Mouse (Mus musculus) right cerebral cortex, adult 2 months (tissue): ENCODE measurements around the gene G0s2.
"Not testable (repeated sequence)": the region's sequence is repeated elsewhere in the genome, so short reads cannot be mapped to it uniquely, and the experiment has no call there.

ENCODE experiments used
- DNase-seq, 2 experiments: peaks; one replicate each; pipeline ENCODE4 v3.0.0; 2021 to 2022; ENCODE audit warnings: low spot score in 2 of 2

Gene G0s2

GRCm38 (mm10) chr1:193289076-193289475, 16.1 kb upstream of the G0s2 start:
- DNase-seq, result no peak

- no peak for DNase-seq
These were observed 14.6 kb upstream of the G0s2 start for GRCm38 (mm10) chr1:193287578-193287977.

GRCm38 (mm10) chr1:193285766-193286325, 12.8 kb upstream of the G0s2 start:
- DNase-seq, result not testable (repeated sequence)

- no peak for DNase-seq
These were observed 11.3 kb upstream of the G0s2 start for GRCm38 (mm10) chr1:193284228-193284779.

GRCm38 (mm10) chr1:193281344-193281743, 8.3 kb upstream of the G0s2 start:
- DNase-seq, result no peak

GRCm38 (mm10) chr1:193279492-193279891, 6.5 kb upstream of the G0s2 start:
- no peak for DNase-seq

- no peak for DNase-seq
These were observed 5.5 kb upstream of the G0s2 start for GRCm38 (mm10) chr1:193278414-193279045.

- DNase-seq, result no peak
These were observed 1.5 kb upstream of the G0s2 start for GRCm38 (mm10) chr1:193274407-193275071.

- DNase-seq, result no peak
These were observed 691 bp downstream of the G0s2 start for GRCm38 (mm10) chr1:193272137-193272915.

- DNase-seq, result no peak
These were observed 1.9 kb downstream of the G0s2 start for GRCm38 (mm10) chr1:193270965-193271763.

GRCm38 (mm10) chr1:193265734-193266133, 7.3 kb downstream of the G0s2 start:
- DNase-seq, result no peak

GRCm38 (mm10) chr1:193263955-193264598, 8.9 kb downstream of the G0s2 start, which contains the start of gene Hsd11b1:
Gene Hsd11b1 (minus strand): TSS chr1:193264075.
- DNase-seq, result no peak

GRCm38 (mm10) chr1:193263026-193263907, 9.8 kb downstream of the G0s2 start:
- no peak for DNase-seq

GRCm38 (mm10) chr1:193261897-193262548, 11.0 kb downstream of the G0s2 start:
- DNase-seq, result no peak

GRCm38 (mm10) chr1:193259559-193259958, 13.5 kb downstream of the G0s2 start:
- no peak for DNase-seq

- no peak for DNase-seq
These were observed 16.4 kb downstream of the G0s2 start for GRCm38 (mm10) chr1:193256621-193257098.

GRCm38 (mm10) chr1:193256289-193256577, 16.8 kb downstream of the G0s2 start:
- DNase-seq, result no peak

GRCm38 (mm10) chr1:193255488-193256288, 17.3 kb downstream of the G0s2 start:
- DNase-seq, result peak; percentile 79 to 90
